Mouse (Mus musculus) embryonic facial prominence, embryonic 10.5 days (tissue): ENCODE measurements around the gene Pde10a. TPM values are rescaled to one million over a fixed set of nuclear protein-coding genes. Genes with fewer than 3 reads are reported as not detected.

Source experiments
- DNase-seq: peaks from one replicate; pipeline ENCODE4 v3.0.0-alpha.2; 2017; ENCODE audit warnings: low spot score
- H3K27ac ChIP-seq: fragments of 300-500 bp; sonication (generic); replicated peaks from 2 replicates; pipeline ENCODE4 v1.5.1; 2016; ENCODE audit warnings: mild to moderate bottlenecking
- H3K27me3 ChIP-seq: fragments of 300-500 bp; sonication (generic); replicated peaks from 2 replicates; pipeline ENCODE4 v1.6.1; 2016; ENCODE audit warnings: low read depth, mild to moderate bottlenecking; ENCODE audit not compliant: poor library complexity, severe bottlenecking
- H3K36me3 ChIP-seq: fragments of 300-500 bp; sonication (generic); replicated peaks from 2 replicates; pipeline ENCODE4 v1.6.1; 2016; ENCODE audit warnings: mild to moderate bottlenecking, moderate library complexity
- H3K4me1 ChIP-seq: fragments of 300-500 bp; sonication (generic); 2 replicates; pipeline ENCODE4 v1.6.1; 2016
- H3K4me3 ChIP-seq: fragments of 300-500 bp; sonication (generic); 2 replicates; pipeline ENCODE4 v1.5.1; 2016; ENCODE audit warnings: mild to moderate bottlenecking, moderate library complexity
- H3K9me3 ChIP-seq: fragments of 300-500 bp; sonication (generic); 2 replicates; pipeline ENCODE4 v1.6.1; 2016; ENCODE audit warnings: mild to moderate bottlenecking
- WGBS: fragments of 180-500 bp; shearing (Covaris S2); methylation state at CpG from one replicate; pipeline ENCODE4 v1.1.7; 2016; 5-methylcytosine and 5-hydroxymethylcytosine counted together
- polyA plus RNA-seq: library from polyadenylated mRNA; unstranded; fragments of >200 nt; fragmentation: Nextera tagmentation; extraction: Ambion mirVana; gene quantifications from 2 replicates; pipeline ENCODE4 v1.2.1, GENCODE M21; 2016

Gene Pde10a
- polyA plus RNA-seq, 1 experiment from 2014 or later: 2.2 TPM

DNA sequence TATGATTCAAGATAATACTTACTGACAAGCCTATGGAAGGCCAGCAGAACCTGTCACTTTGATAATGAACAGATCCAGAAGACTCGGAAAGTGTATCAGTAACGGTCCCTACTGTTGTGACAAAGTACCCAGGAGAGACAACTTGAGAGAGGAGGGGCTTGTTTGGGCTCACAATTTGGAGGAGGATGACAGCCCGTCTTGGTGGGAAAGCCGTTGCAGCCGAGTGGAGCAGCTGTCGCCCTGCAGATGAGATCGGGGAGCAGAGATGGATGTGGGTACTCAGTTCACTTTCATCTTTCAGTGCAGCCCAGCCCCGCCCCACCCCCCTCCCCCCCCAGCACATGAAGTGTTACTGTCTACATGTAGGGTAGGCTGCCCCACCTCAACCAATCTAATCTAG lies 398.6 kb downstream of the Pde10a start:
- Histone ChIP-seq H3K27ac (no peak overlapping the region), H3K4me1 (peaks cover 27% of the 10 kb centered on the region), H3K9me3 (no peaks in the 10 kb centered on the region), H3K36me3 (no peaks in the 10 kb centered on the region), H3K27me3 (no peaks in the 10 kb centered on the region; the same call in 1 of the 2 replicates), H3K4me3 (no peak overlapping the region)
- DNase-seq: no peak
- 63% methylated on average over 8 of the region's 8 CpGs for WGBS

DNA sequence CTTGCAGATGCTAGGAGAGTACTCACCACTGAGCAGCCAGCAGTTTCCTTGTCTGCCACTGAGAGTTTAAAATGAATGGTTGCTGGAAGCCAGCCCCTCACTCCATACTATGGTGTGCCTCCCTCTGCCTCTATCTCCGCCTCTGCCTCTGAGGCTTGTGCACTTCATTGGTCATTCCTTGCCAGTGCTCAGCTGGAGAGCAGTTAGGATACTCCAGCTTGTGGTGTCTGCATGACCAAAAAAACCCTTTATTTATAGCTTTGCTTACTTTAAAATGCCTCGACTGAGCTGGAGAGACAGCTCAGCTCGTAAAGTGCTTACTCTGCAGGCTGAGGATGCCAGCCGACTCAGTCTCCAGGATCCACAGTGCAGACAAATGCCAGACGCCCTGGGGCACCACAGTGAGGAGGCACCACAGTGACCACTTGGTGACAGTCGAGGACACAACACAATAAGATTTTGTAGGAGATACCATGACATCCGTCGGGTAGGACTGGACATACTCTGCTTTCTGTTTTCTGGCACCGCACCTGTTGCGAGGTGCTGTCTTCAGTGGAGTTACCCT lies 400.7 kb downstream of the Pde10a start:
- no peaks in the 10 kb centered on the region; the same call in 1 of the 2 replicates for H3K27me3 ChIP-seq
- no peak overlapping the region for H3K4me3 ChIP-seq
- no peaks in the 10 kb centered on the region for H3K36me3 ChIP-seq
- no peak overlapping the region for H3K27ac ChIP-seq
- DNase-seq: no peak
- WGBS: 64% methylated on average over 10 of the region's 10 CpGs
- peaks cover 25% of the 10 kb centered on the region for H3K4me1 ChIP-seq
- H3K9me3 ChIP-seq: no peaks in the 10 kb centered on the region

DNA sequence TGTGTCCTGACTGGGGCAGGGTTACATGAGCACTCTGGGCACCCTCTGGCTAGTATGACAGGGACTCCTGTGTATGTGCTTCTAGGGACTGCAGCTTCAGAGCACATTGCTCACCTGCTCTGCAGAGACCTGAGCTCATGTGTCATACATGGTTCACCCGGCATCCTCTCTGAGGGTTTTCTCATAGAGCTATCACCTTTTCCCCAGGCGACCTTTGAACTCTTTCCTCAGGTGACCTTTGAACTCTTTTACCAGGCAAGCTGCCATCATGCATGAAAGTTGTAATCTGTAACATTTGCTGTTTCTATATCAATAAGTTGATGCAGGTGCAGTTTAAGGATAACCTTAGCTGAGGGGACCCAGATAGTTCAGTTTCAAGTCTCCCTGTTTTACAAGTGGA lies 403.4 kb downstream of the Pde10a start:
- DNase-seq: no peak
- Histone ChIP-seq H3K4me3 (no peak overlapping the region), H3K9me3 (no peaks in the 10 kb centered on the region), H3K4me1 (peaks cover 30% of the 10 kb centered on the region), H3K27me3 (peaks cover 11% of the 10 kb centered on the region), H3K36me3 (no peaks in the 10 kb centered on the region), H3K27ac (no peak overlapping the region)
- 59% methylated on average over 2 of the region's 2 CpGs for WGBS

DNA sequence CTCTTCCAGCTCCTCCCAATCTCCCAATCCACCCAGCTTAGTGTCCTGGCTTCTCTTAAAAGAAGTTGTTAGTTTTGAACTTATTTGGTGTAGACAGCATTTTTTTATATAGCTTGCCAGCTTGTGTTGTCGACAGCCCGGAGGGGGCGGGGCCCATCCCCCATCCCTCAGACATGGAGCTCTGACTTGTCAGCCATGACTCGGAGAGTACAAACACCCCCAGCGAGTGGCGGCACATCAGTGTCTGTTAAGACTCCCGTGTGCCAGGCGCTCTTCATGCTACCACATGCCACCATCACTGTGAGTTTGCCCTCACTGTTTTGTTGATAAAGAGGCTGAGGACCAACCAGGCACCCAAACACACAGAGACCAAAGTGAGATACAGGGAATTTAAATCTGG lies 404.5 kb downstream of the Pde10a start:
- DNase-seq: no peak
- 74% methylated on average over 8 of the region's 8 CpGs for WGBS

DNA sequence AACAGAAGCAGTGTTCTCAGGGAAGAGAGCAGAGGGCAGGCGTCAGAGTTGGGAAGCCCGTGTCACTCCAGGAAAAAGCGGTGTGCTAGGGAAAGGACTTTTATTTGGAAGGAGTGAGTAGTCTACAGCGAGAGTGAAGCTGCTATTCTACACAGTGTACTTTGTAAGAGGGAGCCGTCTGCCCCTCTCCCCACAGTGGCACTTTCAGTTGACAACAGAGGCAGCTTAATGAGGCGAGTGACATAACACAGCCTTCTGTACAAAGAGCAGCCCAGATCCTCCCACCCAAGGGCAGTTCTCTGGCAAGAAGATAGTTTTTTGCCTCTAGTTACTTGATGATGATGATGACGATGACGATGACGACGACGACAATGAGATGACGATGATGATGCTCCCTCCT lies 410.4 kb downstream of the Pde10a start:
- H3K4me3 ChIP-seq: no peak overlapping the region
- H3K36me3 ChIP-seq: no peaks in the 10 kb centered on the region
- 55% methylated on average over 12 of the region's 12 CpGs for WGBS
- H3K27me3 ChIP-seq: peaks cover 35% of the 10 kb centered on the region
- H3K27ac ChIP-seq: no peak overlapping the region
- no peaks in the 10 kb centered on the region for H3K9me3 ChIP-seq
- peaks cover 14% of the 10 kb centered on the region for H3K4me1 ChIP-seq
- DNase-seq: no peak

More for the DNA sequence above, 404.5 kb downstream of the Pde10a start:
- H3K9me3 ChIP-seq: no peaks in the 10 kb centered on the region
- no peak overlapping the region for H3K27ac ChIP-seq
- H3K4me3 ChIP-seq: no peak overlapping the region
- peaks cover 19% of the 10 kb centered on the region for H3K27me3 ChIP-seq
- no peaks in the 10 kb centered on the region for H3K36me3 ChIP-seq
- H3K4me1 ChIP-seq: peaks cover 22% of the 10 kb centered on the region

DNA sequence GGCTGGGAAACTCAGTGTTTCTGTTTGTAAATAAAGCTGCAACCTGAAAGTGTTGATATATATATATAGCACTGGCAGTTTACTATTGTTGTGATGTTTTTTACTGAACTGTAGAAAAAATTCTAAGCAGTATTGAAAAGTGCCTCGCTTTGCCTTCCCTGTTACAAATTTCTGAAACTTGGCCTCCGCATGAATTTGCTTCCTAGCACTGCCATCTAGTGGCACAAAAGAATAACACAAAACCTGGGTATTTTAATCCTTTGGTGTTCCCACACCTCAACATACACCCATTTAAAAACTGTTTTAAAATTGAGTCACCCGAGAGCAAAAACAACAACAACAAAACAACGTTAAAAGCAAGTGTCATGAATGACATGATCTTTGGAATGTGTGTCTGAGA lies 411.4 kb downstream of the Pde10a start:
- Histone ChIP-seq H3K4me3 (no peak overlapping the region), H3K4me1 (peaks cover 14% of the 10 kb centered on the region), H3K27ac (no peak overlapping the region), H3K36me3 (no peaks in the 10 kb centered on the region), H3K9me3 (no peaks in the 10 kb centered on the region), H3K27me3 (peaks cover 35% of the 10 kb centered on the region)
- no peak for DNase-seq
- WGBS: 8% methylated on average over 4 of the region's 4 CpGs

DNA sequence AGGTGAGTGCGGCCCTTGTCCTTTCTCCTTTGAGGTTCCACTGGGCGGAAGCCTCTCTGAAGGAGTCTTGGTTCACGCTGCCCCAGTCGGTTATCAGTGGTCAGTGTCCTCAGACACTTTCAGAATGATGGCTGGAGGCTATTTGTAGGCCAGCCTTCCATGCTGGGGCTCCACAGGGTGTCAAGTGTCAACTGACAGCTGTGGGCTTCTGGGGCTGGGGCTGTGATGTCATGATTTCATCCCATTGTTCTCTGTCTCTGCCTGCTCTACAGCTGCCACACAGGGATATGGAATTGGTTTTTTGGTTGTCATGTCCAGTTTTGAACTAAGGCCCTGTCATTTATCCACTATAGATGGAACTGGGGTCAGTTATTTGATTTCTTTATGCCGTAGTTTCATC lies 426.4 kb downstream of the Pde10a start:
- Histone ChIP-seq H3K4me1 (peaks cover 8% of the 10 kb centered on the region; the same call in 1 of the 2 replicates), H3K27ac (no peak overlapping the region), H3K9me3 (no peaks in the 10 kb centered on the region), H3K27me3 (no peaks in the 10 kb centered on the region), H3K36me3 (peaks cover 6% of the 10 kb centered on the region; the same call in 1 of the 2 replicates), H3K4me3 (no peak overlapping the region)
- WGBS: 58% methylated on average over 5 of the region's 5 CpGs
- DNase-seq: no peak

DNA sequence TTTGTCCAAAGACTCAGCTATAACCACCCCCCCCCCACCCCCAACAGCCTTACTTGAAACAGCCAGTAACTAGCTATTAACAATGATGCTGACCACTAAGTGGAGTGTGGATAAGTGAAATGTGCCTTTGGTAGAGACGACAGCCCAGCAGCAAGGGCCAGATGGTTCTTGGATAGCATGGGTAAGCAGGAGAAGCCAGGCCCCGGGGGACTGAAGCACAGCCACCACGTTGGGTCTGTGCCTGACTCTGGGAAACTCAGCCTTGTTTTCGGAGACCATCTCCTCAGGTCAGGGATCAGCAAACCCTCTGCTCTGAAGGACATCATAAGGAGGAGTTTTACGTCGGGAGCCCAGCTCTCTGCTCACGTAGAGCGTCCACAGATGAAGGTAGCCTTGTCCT lies 427.8 kb downstream of the Pde10a start:
- Histone ChIP-seq H3K4me3 (no peak overlapping the region), H3K27me3 (no peaks in the 10 kb centered on the region), H3K9me3 (no peaks in the 10 kb centered on the region), H3K36me3 (peaks cover 6% of the 10 kb centered on the region; the same call in 1 of the 2 replicates), H3K4me1 (peaks cover 3% of the 10 kb centered on the region; the same call in 1 of the 2 replicates), H3K27ac (no peak overlapping the region)
- WGBS: 90% methylated on average over 8 of the region's 8 CpGs
- no peak for DNase-seq

DNA sequence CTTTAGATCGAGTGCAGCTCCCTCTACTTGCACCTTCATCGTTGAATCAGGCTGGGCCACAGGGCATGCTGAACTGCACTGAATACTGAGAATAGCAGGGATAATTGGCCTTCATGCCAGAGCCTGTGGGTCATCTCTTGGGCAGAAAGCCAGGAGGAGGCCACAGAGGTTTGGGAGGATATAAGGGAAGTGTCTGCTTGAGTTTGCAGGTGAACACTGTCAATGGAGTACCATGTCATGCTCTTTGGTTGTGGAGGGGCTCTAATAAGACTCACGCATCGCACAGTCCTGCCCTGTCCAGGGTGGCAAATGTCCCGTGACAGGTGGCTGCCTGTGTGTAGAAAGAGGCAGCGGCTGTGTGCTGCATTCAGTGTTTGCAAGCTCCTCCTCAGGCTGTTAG lies 433.0 kb downstream of the Pde10a start:
- no peak overlapping the region for H3K4me3 ChIP-seq
- no peak overlapping the region for H3K27ac ChIP-seq
- no peak for DNase-seq
- 90% methylated on average over 6 of the region's 6 CpGs for WGBS
- no peaks in the 10 kb centered on the region for H3K9me3 ChIP-seq
- H3K27me3 ChIP-seq: no peaks in the 10 kb centered on the region
- no peaks in the 10 kb centered on the region; the same call in 1 of the 2 replicates for H3K4me1 ChIP-seq
- no peaks in the 10 kb centered on the region for H3K36me3 ChIP-seq

DNA sequence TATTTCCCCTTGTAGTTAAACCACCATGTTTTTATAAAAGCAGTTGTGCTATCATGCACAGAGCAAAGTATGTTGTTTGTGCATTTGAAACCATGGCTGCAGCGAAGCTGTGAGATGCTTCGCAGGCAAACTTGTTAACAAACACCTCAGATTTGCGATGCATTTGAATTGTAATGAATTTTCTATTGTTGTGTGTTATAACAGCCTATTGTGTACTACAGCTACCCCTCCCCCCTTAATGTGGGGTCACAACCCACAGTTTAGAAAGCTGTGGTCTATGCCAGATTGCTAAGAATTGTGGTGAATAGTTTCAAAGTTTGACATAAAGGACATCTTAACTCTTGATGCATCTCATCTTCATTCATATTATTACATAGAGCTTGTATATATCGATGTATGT lies 435.2 kb downstream of the Pde10a start:
- no peaks in the 10 kb centered on the region; the same call in 1 of the 2 replicates for H3K4me1 ChIP-seq
- no peak overlapping the region for H3K27ac ChIP-seq
- no peaks in the 10 kb centered on the region for H3K27me3 ChIP-seq
- H3K9me3 ChIP-seq: no peaks in the 10 kb centered on the region
- no peaks in the 10 kb centered on the region for H3K36me3 ChIP-seq
- no peak for DNase-seq
- H3K4me3 ChIP-seq: no peak overlapping the region
- 92% methylated on average over 4 of the region's 4 CpGs for WGBS

DNA sequence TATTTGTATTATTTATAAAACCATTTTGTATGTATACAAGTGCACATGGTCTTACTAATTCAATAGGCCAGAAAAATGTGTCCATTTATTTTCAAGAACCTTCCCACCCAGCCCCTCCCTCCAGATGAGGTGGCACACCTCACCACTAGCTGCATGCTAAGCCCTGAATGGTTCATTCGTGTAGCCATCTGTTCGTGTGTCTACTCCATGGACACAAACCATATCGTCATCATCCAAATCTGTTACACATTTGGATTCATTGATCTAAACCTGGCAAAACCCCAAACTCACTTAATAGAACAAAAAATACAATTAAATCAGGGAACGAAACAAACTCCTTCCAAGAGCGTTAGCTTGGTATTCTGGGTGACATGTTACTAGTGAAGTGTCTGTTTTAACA lies 435.9 kb downstream of the Pde10a start:
- no peak for DNase-seq
- Histone ChIP-seq H3K36me3 (no peaks in the 10 kb centered on the region), H3K27me3 (no peaks in the 10 kb centered on the region), H3K4me1 (no peaks in the 10 kb centered on the region; the same call in 1 of the 2 replicates), H3K9me3 (no peaks in the 10 kb centered on the region), H3K4me3 (no peak overlapping the region), H3K27ac (no peak overlapping the region)
- 91% methylated on average over 5 of the region's 5 CpGs for WGBS

DNA sequence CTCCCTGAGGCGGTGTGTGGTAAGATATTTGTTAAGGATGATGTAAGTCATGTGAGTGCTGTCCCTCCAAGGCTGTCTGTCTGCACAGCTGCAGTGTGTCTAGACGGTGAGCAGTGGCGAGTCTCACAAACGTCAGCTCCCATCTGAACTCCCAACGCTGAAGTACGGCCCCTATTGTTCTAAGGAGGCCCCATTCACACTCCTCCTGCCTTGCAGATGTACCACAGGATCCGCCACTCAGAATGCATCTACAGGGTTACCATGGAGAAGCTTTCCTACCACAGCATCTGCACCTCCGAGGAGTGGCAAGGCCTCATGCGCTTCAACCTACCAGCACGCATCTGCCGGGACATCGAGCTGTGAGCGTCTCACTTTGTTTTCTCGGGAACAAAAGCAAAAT lies 436.5 kb downstream of the Pde10a start:
- no peak for DNase-seq
- no peaks in the 10 kb centered on the region for H3K9me3 ChIP-seq
- no peaks in the 10 kb centered on the region; the same call in 1 of the 2 replicates for H3K4me1 ChIP-seq
- H3K27me3 ChIP-seq: no peaks in the 10 kb centered on the region
- H3K4me3 ChIP-seq: no peak overlapping the region
- no peaks in the 10 kb centered on the region for H3K36me3 ChIP-seq
- no peak overlapping the region for H3K27ac ChIP-seq
- 74% methylated on average over 14 of the region's 14 CpGs for WGBS

DNA sequence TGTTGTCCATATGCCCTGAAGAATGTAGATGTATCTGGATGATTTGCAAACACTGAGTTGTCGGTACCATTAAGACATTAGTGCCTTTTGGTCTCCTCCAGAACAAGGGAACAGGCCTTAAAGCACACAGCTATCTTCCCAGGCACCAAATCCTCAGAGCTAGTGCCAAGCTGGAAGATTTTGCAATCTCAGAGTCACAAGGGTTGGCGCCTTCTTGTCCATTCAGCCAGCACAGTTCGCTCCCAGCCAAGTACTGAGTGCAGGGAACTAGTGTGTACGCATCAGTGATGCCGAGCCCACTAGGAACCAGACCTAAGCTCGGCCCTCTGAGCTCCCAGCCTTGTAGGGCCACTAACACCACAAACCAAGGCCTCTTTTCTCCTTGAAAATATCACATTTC lies 440.0 kb downstream of the Pde10a start:
- H3K4me1 ChIP-seq: peaks cover 3% of the 10 kb centered on the region; the same call in 1 of the 2 replicates
- H3K4me3 ChIP-seq: no peak overlapping the region
- 91% methylated on average over 6 of the region's 6 CpGs for WGBS
- H3K27me3 ChIP-seq: no peaks in the 10 kb centered on the region
- H3K36me3 ChIP-seq: 0 out of 2 replicates have a peak, but pooled peaks cover 4% of the 10 kb centered on the region
- no peak for DNase-seq
- no peaks in the 10 kb centered on the region for H3K9me3 ChIP-seq
- H3K27ac ChIP-seq: no peak overlapping the region
